ENCODE assay signal across 15 mouse cellular contexts in the genomic region with DNA sequence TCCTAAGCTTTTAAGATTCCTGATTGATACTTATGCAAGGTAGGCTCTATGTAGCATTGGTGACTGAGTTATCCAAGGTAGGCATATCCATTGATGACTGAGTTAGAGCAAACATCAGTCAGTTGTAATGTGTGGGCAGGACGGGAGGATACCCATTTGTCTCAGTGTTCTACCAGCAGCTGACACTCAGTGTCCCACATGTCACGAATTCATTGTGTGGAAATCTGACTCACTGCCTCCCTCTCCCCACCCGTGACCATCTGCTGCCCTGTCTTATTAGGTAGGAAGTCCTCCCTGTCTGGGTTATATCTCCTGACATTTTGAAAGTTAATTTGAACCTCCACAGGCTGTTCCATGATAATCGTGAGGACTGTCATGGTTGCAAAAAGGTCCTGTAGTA.
"Had no signal": no experiment of that assay in that cellular context is flagged by ENCODE, and none has a peak within 500 bp of the region (broad histone marks: within the 10 kb centered on the region; RNA-seq: fewer than 3 reads in every experiment).

No protein-coding gene starts in this region.

- H3K4me3 ChIP-seq: limb, embryonic 15.5 days; liver, embryonic 13.5 days; lung, embryonic 15.5 days; neural tube, embryonic 12.5 days had no signal

- ATAC-seq: intestine, postnatal 0 days; liver, postnatal 0 days had no signal

- H3K27me3 ChIP-seq: limb, embryonic 15.5 days; liver, embryonic 13.5 days; lung, embryonic 15.5 days; neural tube, embryonic 12.5 days had no signal

- H3K9ac ChIP-seq: limb, embryonic 15.5 days; liver, embryonic 13.5 days; liver, postnatal 0 days; lung, embryonic 15.5 days; neural tube, embryonic 12.5 days had no signal

- H3K4me2 ChIP-seq: limb, embryonic 15.5 days; liver, embryonic 13.5 days; lung, embryonic 15.5 days; neural tube, embryonic 12.5 days had no signal

- H3K36me3 ChIP-seq: limb, embryonic 15.5 days; liver, embryonic 13.5 days; lung, embryonic 15.5 days; neural tube, embryonic 12.5 days had no signal

- DNase-seq: kidney, adult 8-10 months; kidney, postnatal 36 days; liver, embryonic 13.5 days; liver, postnatal 0 days; lung, postnatal 14 days; midbrain, embryonic 14.5 days; thymus, adult 18-20 months; thymus, postnatal 14 days had no signal

- H3K4me1 ChIP-seq: limb, embryonic 15.5 days; liver, embryonic 13.5 days; lung, embryonic 15.5 days; neural tube, embryonic 12.5 days had no signal

- H3K9me3 ChIP-seq: limb, embryonic 15.5 days; lung, embryonic 15.5 days; neural tube, embryonic 12.5 days had no signal

- H3K27ac ChIP-seq: kidney, postnatal 0 days; limb, embryonic 15.5 days; liver, embryonic 13.5 days; lung, embryonic 15.5 days; macrophage; neural tube, embryonic 12.5 days; stomach, postnatal 0 days had no signal
